Mouse (Mus musculus) urinary bladder, postnatal 36 days (tissue): Measurements from ENCODE around the gene Iqgap3.

Experiments used
- DNase-seq, 2 experiments: peaks; one replicate each; pipeline ENCODE4 v3.0.0; 2022; ENCODE audit warnings: low spot score in 2 of 2, mixed read lengths in 1 of 2

The Iqgap3 gene

DNA sequence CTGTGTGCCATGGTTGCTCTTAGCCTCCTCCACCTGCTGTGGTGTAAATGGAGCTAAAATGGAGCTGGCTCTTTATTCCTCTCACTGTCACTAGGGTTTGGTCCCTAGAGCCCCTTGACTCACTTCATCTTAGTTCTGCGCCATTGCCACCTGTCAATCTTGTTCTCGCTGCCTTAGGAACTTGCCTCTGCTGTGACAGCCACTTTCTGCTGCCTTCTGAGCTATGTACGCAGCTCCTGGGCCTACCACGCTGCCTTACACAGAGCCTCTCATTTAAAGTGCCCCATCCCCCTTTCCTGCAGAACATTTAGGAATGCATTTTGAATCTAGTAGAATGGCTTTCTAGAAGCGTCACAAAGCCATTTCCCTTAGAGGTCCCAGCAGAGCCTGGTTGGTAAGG is 12.4 kb downstream of the Iqgap3 start:
- DNase-seq, result no peak

DNA sequence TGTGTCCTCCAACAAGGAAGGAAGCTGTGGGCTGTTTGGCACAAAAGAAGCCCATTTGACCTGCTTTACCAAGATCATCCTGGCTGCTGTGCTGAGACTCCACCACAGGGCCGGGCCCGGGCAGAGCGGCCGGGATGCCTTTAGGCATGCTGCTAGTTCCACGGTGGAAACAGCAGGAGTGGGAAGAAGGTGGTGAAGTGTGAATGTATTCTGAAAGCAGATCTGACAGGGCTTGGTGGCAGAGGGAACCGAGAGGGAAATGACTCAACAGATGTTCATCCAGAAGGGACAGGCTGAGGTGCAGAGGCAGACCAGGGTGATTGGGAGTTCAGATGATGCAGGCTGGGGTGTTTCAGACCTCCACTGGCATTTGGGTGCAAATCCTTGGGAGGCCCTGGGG is 15.9 kb downstream of the Iqgap3 start:
- no peak for DNase-seq

DNA sequence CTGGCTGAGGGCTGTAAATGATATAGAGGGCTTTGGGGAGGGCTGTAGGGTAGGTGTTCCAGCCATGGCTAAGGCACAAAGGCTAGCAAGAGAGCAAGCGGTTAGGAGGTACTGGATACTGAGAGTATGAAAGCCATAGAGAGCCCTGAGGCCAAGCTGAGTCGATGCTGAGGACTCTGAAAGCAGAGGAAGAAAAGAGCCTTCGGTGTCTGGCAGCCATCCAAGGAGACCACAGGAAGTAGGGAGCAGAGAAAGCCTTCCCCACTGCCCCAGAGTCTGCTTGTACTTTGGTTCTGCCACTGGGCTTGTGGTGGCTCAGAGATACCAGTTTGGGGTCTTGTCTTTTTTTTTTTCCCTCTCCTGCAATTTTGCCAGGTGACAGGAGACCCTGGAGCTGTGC is 18.5 kb downstream of the Iqgap3 start:
- DNase-seq, result no peak

DNA sequence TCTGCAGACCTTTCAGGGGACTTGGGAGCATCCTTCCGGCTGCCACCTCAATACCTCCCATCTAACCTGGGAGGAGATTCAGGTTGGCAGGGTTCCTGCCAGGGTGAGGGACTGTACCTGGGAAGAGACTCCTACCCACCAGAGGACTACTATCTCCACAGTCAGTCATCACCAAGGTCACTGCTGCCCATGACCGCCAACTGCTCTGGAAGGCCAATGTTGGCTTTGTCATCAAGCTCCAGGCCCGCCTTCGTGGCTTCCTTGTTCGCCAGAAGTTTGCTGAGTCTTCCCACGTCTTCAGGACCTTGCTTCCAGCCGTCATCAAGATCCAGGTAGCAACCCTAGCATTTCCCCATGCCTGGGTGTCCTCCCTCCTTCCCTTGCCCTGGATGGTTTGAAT is 20.0 kb downstream of the Iqgap3 start:
- DNase-seq, result no peak

DNA sequence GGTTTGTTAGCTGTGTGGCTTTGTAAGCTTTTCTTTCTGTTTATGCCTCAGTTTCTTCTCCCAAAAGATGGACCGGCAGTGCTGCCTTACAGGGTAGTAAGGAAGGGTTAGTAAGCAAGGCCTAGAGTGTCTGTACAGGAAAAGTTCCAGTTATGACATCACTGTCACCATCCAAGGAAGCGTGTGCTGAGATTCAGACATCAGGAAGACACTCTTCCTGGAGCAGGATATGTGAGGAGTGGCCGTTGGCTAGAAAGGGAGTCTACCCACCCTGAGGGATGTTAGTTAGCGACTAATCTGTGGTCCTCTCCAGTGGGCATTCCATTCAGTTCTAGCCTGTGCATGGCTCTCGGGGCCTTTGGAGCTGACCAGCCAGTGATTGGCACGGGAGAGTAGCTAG is 20.4 kb downstream of the Iqgap3 start:
- no peak for DNase-seq

DNA sequence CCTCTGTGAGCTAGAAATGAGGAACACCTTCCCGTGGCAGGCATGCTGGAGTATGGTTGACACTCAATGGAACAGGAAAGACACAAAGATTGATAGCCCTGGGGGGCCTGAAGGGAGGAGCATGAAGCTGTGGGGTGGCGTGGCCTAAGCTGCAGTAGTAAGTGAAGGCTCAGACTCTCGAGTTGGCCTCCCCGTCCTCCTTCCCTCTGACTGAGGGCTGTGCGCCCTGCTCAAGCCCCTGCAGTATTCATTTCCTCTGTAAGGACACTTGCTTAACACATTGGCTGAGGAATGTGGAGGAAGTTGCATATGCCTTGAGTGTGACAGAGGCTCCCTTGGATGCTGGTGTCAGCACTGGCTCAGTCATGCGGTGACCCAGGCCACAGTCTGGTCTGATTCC is 20.8 kb downstream of the Iqgap3 start:
- DNase-seq, result no peak

DNA sequence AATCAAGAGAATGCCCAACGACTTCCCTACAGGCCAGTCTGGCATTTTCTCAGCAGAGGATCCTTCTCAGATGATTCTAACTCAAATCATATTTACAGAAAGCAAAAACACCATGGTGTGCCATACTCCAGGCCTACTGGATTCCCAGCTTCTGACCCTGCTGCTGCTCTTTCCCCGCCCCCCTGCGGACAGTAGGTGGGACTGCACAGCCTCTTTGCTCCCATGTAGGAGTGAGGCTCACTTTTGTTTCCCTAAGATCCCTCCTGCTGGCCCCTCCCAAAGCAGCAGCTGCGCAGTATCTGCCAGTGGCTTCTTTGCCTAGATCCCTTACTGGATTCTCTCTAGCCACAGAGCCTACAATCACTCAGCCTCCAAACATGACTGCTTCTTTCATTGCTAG is 24.4 kb downstream of the Iqgap3 start:
- no peak for DNase-seq

DNA sequence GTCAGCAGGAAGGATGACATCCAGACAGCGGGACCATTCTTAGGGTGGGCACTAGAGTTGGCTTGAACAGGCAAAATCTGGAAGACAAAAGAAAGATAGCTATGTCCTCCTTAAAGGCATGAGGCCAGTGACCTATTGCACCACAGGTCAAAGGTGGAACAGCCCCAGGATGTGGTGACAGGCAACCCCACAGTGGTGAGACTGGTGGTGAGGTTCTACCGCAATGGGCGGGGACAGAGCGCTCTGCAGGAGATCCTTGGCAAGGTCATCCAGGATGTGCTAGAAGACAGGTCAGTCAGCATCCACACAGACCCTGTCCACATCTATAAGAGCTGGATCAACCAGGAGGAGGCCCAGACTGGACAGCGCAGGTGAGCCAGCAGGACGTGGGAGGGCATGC is 27.4 kb downstream of the Iqgap3 start:
- no peak for DNase-seq

DNA sequence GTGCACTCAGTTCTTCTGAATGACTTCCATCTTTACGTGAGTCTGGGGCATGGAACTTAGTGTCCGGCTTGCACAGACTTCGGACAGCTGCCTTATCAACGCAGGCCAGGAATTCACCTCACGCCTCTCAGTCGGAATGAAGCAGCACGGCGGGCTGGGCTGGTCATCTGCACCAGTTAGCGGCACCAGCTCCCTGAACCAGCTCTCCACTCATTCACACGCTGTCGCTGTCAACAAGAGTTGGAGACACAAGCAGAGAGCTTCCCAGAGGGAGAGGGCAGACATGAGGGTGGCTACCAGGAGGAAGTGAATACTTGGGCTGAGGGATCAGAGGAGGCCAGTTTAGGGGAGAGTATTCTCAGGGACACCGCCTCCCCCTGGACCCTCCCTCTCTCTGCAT is 32.6 kb downstream of the Iqgap3 start:
- DNase-seq, result no peak

DNA sequence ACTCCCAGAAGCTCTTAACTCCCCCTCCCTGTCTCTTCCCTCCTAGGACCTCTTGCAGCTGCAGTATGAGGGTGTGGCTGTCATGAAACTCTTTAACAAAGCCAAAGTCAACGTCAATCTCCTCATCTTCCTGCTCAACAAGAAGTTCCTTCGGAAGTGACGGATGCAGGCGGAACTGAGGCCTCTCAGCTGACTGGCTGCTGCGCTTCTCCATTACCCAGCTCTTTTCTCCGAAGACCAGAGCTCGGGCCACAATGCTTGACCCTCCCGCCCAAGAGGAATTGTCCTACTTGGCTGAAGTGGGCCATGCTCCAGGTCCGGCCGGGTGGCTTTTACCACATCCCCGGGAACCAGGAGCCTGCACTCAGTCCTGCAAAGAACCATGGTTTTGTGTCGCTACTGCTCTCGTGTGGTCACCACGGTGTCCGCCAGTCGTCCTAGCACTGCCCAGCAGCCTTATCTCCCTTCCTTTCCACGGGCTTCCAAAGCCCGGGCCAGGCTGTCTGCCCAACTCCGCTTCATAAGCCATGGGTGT is 38.4 kb downstream of the Iqgap3 start:
- DNase-seq, result no peak

DNA sequence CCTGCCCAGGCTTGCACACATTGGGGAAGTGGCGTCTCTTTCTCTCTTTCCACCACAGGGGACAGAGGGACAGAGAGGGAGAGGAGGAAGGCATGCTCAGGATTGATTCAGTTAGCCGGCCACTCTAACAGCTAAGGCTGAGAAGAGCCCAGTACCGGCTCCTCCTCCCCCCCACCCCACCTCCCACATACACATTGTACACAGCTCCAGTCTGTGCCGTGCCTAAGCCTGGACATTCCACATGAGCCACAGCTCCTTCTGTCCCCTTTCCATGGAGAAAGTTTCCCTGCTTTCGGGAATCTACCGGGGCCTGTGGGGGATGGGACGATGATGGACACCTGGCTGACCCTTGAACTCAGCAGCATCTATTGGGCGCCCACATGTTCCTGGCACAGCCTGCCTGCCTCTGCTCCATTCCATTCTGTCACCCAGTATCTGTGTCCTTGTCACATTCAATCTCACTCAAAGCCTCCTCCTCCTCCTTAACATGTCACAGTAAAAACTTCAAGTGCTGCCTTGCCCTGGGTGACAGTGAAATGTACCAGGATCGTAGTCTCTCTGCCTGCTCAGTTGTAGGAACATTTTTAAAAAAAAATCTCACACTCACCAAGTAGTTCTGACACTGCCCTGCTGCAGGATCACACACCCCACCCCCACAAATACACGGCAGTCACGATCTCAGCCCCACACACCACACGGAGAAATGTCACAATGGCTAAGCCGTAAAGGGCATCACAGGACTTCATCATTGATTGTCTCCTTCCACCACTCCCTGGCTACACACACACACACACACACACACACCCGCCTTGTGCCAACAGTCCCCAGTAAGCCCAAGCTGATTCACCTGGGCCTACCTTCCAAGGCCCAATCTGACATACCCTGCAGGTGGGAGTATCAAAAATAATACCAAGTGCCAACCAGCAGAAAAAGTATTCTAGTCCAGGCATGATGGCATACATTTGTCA is 39.7 kb downstream of the Iqgap3 start:
- DNase-seq, result no peak

DNA sequence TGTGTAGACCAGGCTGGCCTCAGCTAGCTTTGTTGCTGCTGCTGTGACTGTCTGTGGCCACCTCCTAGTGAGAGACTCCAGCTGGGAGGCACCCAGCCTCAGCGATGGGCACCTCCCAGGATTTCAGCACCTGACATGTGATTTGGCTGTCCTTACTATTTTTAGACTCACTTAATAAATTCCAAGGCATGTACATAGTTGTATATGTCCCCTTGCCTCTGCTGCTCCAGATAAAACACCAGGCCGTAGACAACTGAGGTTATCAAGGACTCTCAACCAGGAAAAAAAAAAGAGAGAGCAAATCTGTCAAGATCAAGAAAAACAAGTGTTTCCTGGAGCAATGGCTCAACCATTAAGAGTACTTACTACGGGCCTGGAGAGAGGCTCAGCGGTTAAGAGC is 43.4 kb downstream of the Iqgap3 start:
- no peak for DNase-seq

DNA sequence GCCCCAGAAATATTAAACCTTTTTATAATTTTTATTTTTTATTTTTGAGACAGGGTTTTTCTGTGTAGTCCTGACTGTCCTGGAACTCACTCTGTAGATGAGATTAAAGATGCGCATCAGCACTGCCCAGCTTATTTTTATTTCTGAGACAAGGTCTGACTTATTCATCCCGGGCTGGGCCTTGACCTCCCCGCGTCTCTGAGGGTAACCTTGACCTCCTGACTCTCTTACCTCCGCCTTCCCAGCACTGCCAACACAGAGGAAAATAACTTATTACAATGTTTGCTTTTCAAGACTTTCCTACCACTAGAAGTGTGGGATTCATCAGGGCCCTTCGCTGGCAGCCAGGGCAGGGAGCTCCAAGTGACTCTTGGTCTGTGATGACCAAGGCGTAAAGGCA is 44.4 kb downstream of the Iqgap3 start:
- no peak for DNase-seq

DNA sequence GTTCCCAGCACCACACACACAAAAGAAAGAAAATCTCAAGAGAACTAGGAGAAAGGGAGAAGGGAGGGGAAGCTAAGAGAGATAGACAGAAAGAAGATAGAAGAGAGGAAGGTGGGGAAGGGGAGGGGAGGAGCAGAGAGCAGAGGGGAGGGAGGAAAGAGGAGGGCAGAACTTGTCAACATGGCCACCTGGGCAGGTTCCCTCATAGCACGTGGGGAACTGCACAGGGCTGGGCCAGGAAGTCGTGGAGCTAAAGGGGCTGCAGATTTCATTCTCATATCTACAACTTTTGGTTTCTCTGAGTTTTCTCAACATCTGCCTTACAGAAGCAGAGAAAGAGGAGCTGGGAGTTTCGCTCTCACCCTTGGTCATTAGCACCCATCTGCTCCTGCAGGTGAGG is 45.9 kb downstream of the Iqgap3 start:
- no peak for DNase-seq

DNA sequence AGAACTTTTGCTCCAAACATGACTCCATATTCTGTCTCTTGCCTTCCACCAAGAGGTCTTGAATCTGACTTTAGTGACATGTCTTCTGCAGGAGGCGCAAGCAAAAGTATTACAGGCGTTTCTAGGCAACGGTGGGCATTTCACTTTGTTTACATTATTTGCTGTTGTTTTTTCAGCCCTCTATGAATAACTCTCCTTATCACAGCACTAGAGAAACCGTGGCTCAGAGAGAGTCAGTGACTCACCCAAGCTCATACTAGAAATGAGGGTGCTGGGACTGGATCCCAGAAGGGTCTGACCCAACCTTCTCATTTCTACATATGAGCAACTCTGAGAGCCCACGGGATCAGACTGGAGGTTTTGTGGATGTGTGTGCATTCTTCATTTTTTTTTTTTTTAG is 46.3 kb downstream of the Iqgap3 start:
- DNase-seq, result no peak

DNA sequence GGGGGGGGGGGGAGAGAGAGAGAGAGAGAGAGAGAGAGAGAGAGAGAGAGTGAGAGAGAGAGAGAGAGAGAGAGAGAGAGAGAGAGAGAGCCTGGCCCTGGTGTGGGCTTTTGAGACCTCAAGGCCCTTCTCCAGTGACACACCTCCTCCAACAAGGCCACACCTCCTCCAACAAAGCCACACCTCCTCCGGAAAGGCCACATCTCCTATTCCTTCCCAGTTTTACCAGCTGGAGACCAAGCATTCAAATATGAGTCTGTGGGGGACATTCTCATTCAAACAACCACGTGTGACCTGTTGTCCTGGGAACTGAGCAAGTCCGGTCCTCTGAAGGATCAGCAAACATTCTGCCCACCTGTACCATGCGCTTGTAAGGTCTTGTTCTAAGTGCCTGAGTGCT is 47.2 kb downstream of the Iqgap3 start:
- no peak for DNase-seq

DNA sequence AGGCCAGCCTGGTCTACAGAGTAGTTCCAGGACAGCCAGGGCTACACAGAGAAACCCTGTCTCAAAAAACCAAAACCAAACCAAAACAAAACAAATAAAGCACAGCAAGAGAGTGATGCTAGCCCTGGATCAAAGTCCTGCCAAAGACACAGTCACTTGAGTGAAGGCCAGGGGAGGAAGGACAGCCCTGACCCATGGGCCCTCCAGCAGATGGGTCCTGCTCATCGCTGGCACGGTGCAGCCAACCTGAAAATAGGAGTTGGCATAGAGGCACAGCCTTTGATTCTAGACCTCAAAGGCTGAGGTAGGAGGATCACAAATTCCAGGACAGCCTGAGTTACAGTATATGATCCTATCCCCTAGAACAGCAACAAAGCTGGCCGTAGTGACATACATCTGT is 49.3 kb downstream of the Iqgap3 start:
- DNase-seq, result no peak

DNA sequence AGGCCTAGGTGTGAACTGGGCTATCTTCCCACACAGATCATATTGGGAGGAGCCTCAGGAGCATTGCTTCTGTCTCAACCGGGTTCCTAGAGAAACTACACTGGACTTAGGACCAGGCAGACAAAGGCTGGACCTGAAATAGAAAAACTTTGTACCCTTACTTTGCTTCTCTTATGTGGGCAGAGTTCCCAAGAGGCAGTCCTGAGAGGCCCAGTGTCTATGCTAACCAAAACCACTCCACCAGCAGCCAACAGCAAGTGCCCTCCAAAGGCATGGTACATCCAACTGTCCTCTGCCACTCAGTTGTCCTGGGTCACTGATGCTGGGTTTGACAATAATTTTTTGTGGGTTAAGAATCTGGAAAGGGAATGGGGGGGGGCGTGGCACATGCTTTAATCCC is 50.7 kb downstream of the Iqgap3 start:
- no peak for DNase-seq

DNA sequence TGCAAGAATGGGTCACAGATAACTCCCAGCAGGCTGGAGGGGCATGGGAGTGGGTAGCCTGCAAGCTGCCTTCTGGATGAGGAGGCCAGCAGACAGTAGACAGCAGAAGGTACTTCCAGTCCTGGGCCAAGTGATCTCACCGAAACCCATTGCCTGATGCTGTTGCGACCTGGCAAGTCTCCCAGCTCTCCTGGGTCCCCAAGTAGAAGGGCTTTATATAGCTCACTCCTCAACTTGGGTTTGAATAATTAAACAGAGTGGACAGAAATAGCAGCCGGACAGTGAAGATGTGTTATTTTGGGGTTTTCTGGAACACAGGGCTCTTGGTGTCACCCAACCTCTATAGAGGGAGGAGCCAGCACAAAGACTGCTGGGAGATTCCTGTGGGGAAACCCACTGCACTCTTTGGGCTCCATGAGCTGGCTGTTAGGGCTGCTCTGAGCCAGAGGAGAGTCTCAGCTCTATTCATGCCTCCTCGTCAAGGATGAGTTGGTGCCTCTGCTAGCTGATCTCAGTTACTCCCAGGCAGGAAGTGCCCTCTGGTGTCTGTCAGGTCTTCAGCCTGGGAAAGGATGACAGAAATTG is 51.5 kb downstream of the Iqgap3 start:
- no peak for DNase-seq

DNA sequence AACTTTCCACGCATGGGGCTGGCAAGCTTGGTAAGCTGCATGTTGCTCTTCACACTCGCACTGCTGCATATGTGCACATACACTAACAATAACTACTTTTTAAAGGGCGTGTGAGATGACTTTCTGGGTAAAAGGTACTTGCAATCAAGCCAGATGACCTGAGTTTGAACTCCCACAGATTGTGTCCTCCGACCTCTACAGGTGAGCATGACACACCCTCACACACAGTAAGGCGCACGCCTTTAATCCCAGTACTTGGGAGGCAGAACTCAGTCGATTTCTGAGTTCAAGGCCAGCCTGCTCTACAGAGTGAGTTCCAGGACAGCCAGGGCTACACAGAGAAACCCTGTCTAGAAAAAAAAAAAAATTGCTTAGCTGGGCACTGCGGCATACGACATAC is 54.6 kb downstream of the Iqgap3 start:
- DNase-seq, result no peak

DNA sequence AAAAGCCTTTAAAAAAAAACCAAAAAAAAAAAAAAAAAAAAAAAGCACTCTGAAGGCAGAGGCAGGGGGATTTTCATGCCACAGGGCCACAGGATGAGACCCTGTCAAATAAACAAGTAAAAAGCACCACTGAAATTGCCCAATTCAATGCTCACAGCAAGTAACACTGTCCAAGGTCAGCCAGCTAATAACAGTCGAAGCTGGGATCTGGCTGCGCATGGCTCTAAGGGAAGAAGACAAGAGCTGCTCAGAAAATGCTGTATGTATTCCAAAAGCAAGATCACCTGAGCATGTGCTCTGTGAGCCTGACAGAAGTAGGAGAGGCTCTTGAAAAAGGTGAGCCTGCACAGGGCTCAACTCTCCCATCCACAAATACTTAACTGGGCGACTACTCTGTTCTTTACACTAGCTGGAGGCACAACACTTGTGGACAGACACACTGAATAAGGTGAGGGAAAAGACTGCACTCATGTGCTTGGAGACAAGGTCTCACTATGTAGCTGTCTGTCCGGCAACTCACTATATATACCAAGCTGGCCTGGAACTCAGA is 55.2 kb downstream of the Iqgap3 start:
- no peak for DNase-seq

DNA sequence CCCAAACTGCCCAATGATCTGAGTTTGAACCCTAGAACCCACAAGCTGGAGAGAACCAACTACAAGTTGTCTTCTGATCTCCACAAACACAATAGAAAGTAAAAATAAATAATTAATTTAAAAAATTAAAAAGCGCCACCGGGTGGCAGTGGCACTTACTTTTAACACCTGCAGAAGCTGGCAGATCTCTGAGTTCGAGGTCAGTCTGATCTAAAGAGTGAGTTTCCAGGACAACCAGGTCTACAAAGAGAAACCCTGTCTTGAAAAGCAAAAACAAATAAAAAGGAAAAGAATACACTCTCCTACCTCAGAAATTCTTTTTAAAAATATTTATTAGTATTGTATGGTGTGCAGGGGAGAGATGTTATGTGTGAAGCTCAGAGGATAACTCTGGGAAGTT is 56.0 kb downstream of the Iqgap3 start:
- DNase-seq, result no peak
